20 mouse cellular contexts compared by ENCODE assay signal in genomic region chr9:97563121-97563520, GRCm38 (mm10).
DNase-seq lines count a peak whose midpoint lies in the region; ATAC-seq and TF ChIP-seq lines count a peak whose summit lies in the region.
"Had no signal": no experiment of that assay in that cellular context is flagged by ENCODE, and none has a peak within 500 bp of the region (broad histone marks: within the 10 kb centered on the region; RNA-seq: fewer than 3 reads in every experiment).

No protein-coding gene starts in this region.

- no peak for TF ChIP-seq CTCF in left cerebral cortex, adult 2 months (IDR thresholded peaks at IDR 0.05)

- H3K27ac ChIP-seq in left cerebral cortex, adult 2 months = no peak overlapping the region
- H3K27ac ChIP-seq: hindbrain, embryonic 12.5 days; limb, embryonic 12.5 days; liver, embryonic 13.5 days; macrophage; midbrain, embryonic 10.5 days had no signal

- intact Hi-C loops in left cerebral cortex, adult 2 months (cut with DNase I) = no loop called here
- intact Hi-C loops in heart, postnatal 36 days (cut with DNase I) = no loop called here

- DNase-seq in layer of hippocampus, adult 18-20 months (ENCODE audit: low spot score in 2 of 2) = peak; percentile 54 to 67
- DNase-seq in left cerebral cortex, adult 2 months (ENCODE audit: extremely low spot score in 1 of 2, low spot score in 2 of 2) = peak; percentile 34 to 66
- peak; percentile 52 to 71 for DNase-seq in right cerebral cortex, postnatal 10 days (ENCODE audit: low spot score in 2 of 2)
- no peak for DNase-seq in embryo, embryonic 9.5 days (ENCODE audit: extremely low spot score)
- DNase-seq in heart, postnatal 36 days = no peak
- DNase-seq in testis, postnatal 10 days (ENCODE audit: low spot score) = no peak
- DNase-seq: adrenal gland, postnatal 36 days; cerebellum, adult 18-20 months; cerebellum, postnatal 36 days; gastrocnemius, postnatal 36 days; kidney, adult 8-10 months; kidney, postnatal 4 days; liver, embryonic 13.5 days; lung, embryonic 14.5 days; thymus, postnatal 25 days had no signal

- no peak overlapping the region for H3K4me3 ChIP-seq in left cerebral cortex, adult 2 months
- H3K4me3 ChIP-seq: hindbrain, embryonic 12.5 days; limb, embryonic 12.5 days; liver, embryonic 13.5 days; midbrain, embryonic 10.5 days had no signal

- ATAC-seq in frontal cortex, adult (ENCODE audit: low TSS enrichment) = peak; percentile 97

Comparison
In these comparisons a context has a peak if more than half of its experiments do, and no peak if none do; other contexts are left out.
1. DNase-seq: peak in layer of hippocampus, adult 18-20 months (2 of 2), left cerebral cortex, adult 2 months (2 of 2) and right cerebral cortex, postnatal 10 days (2 of 2); none in embryo, embryonic 9.5 days (single experiment), heart, postnatal 36 days (0 of 2) and testis, postnatal 10 days (single experiment).